Mouse (Mus musculus): ENCODE data around the gene Gm3233. TPM values are rescaled to one million over a fixed set of nuclear protein-coding genes. Genes with fewer than 3 reads are reported as not detected.
A peak's percentile ranks its signal among the peaks of the same experiment; 100 is the strongest.
"Not testable (repeated sequence)": the region's sequence is repeated elsewhere in the genome, so short reads cannot be mapped to it uniquely, and the experiment has no call there.

Gm3233 gene
- total RNA-seq, 2 experiments from 2014 or later, result not detected

DNA sequence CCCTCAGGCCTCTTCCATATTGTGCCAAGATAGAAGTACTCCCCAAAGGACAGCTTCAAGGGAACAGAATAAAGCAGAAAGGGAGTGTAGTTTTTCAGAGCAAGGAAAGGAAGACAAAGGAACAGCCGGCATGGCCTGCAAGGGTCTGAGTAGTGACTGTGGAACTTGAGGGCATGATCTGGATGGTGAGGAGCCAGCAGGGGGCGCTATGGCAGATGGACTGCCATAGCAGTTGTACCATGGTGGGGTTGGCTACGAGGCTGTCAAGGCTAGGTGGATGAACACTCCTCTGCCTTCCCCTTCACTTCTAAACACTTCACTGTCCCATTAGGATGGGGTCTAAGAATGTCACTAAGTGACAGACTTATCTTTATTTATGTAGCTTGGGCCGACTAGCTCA is 30.2 kb downstream of the Gm3233 start:
- DNase-seq (ENCODE audit: low spot score in 2 of 2), result no peak

DNA sequence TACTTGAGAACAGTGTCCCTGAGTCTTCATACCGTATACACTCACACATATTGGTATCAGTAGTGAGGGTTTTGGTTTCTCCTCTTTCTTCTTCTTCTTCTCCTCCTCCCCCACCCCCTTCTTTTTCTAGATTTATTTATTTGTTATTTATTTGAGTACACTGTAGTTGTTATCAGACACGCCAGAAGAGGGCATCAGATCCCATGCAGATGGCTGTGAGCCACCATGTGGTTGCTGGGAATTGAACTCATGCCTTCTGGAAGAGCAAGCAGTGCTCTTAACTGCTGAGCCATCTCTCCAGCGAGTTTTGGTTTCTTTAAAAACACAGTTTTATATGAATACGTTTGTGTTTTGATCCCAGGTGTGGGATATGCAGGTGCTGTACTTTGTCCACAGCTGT is 31.2 kb downstream of the Gm3233 start:
- peak in 1 of 2 experiments; percentile 13 for DNase-seq (ENCODE audit: low spot score in 2 of 2)

- DNase-seq (ENCODE audit: low spot score in 2 of 2), result no peak
These were observed 33.3 kb downstream of the Gm3233 start, which contains the start of gene Gm10100 for GRCm38 (mm10) chr10:77726186-77726585. Gm10100 (plus strand) TSS chr10:77726486.

DNA sequence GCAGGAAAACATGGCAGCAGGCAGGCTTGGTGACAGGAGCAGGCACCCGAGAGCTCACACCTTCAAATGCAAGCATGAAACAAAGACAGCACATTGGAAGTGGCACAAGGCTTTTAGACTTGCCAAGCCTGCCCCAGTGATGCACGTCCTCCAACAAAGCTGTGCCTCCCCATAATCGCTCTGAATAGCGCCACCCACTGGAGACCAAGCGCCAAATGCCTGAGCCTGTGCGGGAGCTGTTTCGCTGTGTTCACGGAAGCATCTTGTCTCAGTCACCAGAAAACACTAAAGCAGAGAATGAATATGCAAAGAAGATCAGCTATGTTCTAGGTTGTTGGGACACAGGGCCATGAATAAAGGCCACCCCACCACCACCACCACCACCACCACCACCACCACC is 34.6 kb downstream of the Gm3233 start:
- DNase-seq (ENCODE audit: low spot score in 2 of 2), result no peak

DNA sequence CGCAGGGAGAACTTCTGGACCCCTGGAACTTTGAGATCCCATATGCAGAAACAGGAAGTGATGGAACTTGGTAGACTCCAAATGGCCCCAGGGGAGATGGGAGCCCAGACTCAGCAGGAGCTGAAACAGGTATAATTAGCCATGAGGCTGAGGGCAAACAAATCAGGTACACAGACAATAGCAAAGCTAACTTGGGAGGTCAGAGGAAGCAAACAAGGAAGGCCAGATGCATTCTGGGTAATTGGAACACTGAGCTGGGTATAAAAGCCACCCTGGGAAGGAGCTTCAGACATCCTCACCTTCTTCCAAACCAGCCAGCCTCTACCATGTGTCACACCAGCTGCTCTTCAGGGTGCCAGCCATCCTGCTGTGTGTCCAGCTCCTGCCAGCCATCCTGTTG is 39.2 kb downstream of the Gm3233 start, which contains the start of gene Krtap12-1:
Krtap12-1 (plus strand) TSS at position 301 of the 400 bp plus-strand sequence.
- DNase-seq (ENCODE audit: low spot score in 2 of 2), result not testable (repeated sequence)

DNA sequence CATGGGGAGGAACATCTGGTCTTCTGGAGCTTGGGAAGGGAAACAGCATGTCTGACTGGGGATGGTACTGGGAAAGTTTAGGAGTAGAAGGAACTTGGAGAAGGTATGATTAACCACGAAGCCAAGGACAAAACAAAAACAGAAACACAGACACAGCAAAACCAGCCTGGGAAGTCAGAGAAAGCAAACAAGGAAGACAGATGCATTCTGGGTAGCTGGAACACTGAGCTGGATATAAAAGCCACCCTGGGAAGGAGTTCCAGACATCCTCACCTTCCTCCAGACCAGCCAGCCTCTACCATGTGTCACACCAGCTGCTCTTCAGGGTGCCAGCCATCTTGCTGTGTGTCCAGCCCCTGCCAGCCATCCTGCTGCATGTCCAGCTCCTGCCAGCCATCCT is 44.0 kb downstream of the Gm3233 start, which contains the start of gene Gm10142:
Gm10142 (plus strand) TSS at position 301 of the 400 bp plus-strand sequence.
- DNase-seq (ENCODE audit: low spot score in 2 of 2), result no peak

- DNase-seq (ENCODE audit: low spot score in 2 of 2), result no peak
These were observed 45.7 kb downstream of the Gm3233 start for GRCm38 (mm10) chr10:77713734-77714133.

DNA sequence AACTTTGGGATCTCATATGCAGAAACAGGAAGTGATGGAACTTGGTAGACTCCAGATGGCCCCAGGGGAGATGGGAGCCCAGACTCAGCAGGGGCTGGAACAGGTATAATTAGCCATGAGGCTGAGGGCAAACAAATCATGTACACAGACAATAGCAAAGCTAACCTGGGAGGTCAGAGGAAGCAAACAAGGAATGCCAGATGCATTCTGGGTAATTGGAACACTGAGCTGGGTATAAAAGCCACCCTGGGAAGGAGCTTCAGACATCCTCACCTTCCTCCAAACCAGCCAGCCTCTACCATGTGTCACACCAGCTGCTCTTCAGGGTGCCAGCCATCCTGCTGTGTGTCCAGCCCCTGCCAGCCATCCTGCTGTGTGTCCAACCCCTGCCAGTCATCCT is 48.3 kb downstream of the Gm3233 start, which contains the start of gene Gm10024:
Gm10024 (plus strand) TSS at position 301 of the 400 bp plus-strand sequence.
- DNase-seq (ENCODE audit: low spot score in 2 of 2), result not testable (repeated sequence)

GRCm38 (mm10) chr10:77709831-77710230 is 49.7 kb downstream of the Gm3233 start:
- peak in 1 of 2 experiments; percentile 14 for DNase-seq (ENCODE audit: low spot score in 2 of 2)

Other genes starting within 250 kb of the Gm3233 start
- gene Fam207a, start 243.9 kb downstream of the Gm3233 start, total RNA-seq (2021), result 10 to 100 TPM; 37.6 to 40.5 TPM
- 1 to 10 TPM; 3.6 to 4.5 TPM for gene Itgb2, start 229.4 kb downstream of the Gm3233 start, total RNA-seq (2021)
- gene Pttg1ip, start 178.0 kb downstream of the Gm3233 start, total RNA-seq (2021), result 10 to 100 TPM; 69.2 to 78.2 TPM
- 100 to 1,000 TPM; 144 to 147 TPM for gene Sumo3, start 153.6 kb downstream of the Gm3233 start, total RNA-seq (2021)
- 10 to 100 TPM; 31.6 to 32.6 TPM for gene Gm49325, start 153.5 kb downstream of the Gm3233 start, total RNA-seq (2021)
- gene Ube2g2, start 137.4 kb downstream of the Gm3233 start, total RNA-seq (2021), result 10 to 100 TPM; 84.7 to 86.9 TPM
- under 1 TPM in 1 of 2 experiments, not detected in 1; 0.20 TPM for gene Tspear, start 73.1 kb downstream of the Gm3233 start, total RNA-seq (2021)
- gene Gm19402, start 68.9 kb downstream of the Gm3233 start, total RNA-seq (2021), result not detected
- gene Gm9508, start 62.4 kb downstream of the Gm3233 start, total RNA-seq (2021), result not detected
- gene Gm10272, start 53.1 kb downstream of the Gm3233 start, total RNA-seq (2021), result not detected
- gene Gm10024, start 48.2 kb downstream of the Gm3233 start, total RNA-seq (2021), result not detected
- gene Gm10142, start 43.9 kb downstream of the Gm3233 start, total RNA-seq (2021), result not detected
- not detected for gene Krtap12-1, start 39.1 kb downstream of the Gm3233 start, total RNA-seq (2021)
- not detected for gene Gm10100, start 33.2 kb downstream of the Gm3233 start, total RNA-seq (2021)
- not detected for gene Gm18596, start 17.0 kb downstream of the Gm3233 start, total RNA-seq (2021)
- not detected for gene Gm9736, start 8.3 kb downstream of the Gm3233 start, total RNA-seq (2021)
- gene Gm3238, start 11.6 kb upstream of the Gm3233 start, total RNA-seq (2021), result not detected
- gene Gm7138, start 17.3 kb upstream of the Gm3233 start, total RNA-seq (2021), result not detected
- not detected for gene Gm3250, start 22.9 kb upstream of the Gm3233 start, total RNA-seq (2021)
- gene Gm7137, start 28.5 kb upstream of the Gm3233 start, total RNA-seq (2021), result not detected
- gene Gm9639, start 35.4 kb upstream of the Gm3233 start, total RNA-seq (2021), result not detected
- gene Gm19668, start 39.5 kb upstream of the Gm3233 start, total RNA-seq (2021), result not detected
- gene Gm9507, start 52.2 kb upstream of the Gm3233 start, total RNA-seq (2021), result not detected
- gene Gm2696, start 55.0 kb upstream of the Gm3233 start, total RNA-seq (2021), result not detected
- gene Krtap10-4, start 67.4 kb upstream of the Gm3233 start, total RNA-seq (2021), result not detected
- not detected for gene Krtap10-10, start 76.3 kb upstream of the Gm3233 start, total RNA-seq (2021)
- gene Gm36176, start 87.1 kb upstream of the Gm3233 start, total RNA-seq (2021), result not detected
- not detected for gene Gm10318, start 93.2 kb upstream of the Gm3233 start, total RNA-seq (2021)
- not detected for gene Gm3285, start 102.3 kb upstream of the Gm3233 start, total RNA-seq (2021)
- gene Lrrc3, start 142.9 kb upstream of the Gm3233 start, total RNA-seq (2021), result 1 to 10 TPM; 3.8 to 5.0 TPM
- 10 to 100 TPM; 37.9 to 40.8 TPM for gene Trpm2, start 210.9 kb upstream of the Gm3233 start, total RNA-seq (2021)
- gene 1810043G02Rik, start 218.8 kb upstream of the Gm3233 start, total RNA-seq (2021), result 10 to 100 TPM; 39.9 to 40.5 TPM

Measured in layer of hippocampus, adult 18-20 months (tissue).